Mouse (Mus musculus) hindbrain, postnatal 0 days (tissue): ENCODE results near the gene Rbm47. TPM values are rescaled to one million over a fixed set of nuclear protein-coding genes. Genes with fewer than 3 reads are reported as not detected.

Experiments used
- ATAC-seq: fragments of 200-750 bp; cut with Nextera tagmentation; 2 replicates; pipeline ENCODE4 v1.8.0; 2017; ENCODE audit warnings: mild to moderate bottlenecking, moderate TSS enrichment, moderate library complexity
- DNase-seq: peaks from one replicate; pipeline ENCODE4 v3.0.0-alpha.2; 2015; ENCODE audit warnings: low spot score
- H3K27ac ChIP-seq: fragments of 300-500 bp; sonication (generic); 2 replicates; pipeline ENCODE4 v1.5.1; 2014; ENCODE audit warnings: mild to moderate bottlenecking
- H3K27me3 ChIP-seq: fragments of 300-500 bp; sonication (generic); 2 replicates; pipeline ENCODE4 v1.6.1; 2014; ENCODE audit warnings: low read length, mixed read lengths; ENCODE audit not compliant: insufficient read depth
- H3K36me3 ChIP-seq: fragments of 300-500 bp; sonication (generic); 2 replicates; pipeline ENCODE4 v1.6.1; 2014; ENCODE audit warnings: low read length, mixed read lengths; ENCODE audit not compliant: insufficient read depth
- H3K4me1 ChIP-seq: fragments of 300-500 bp; sonication (generic); 2 replicates; pipeline ENCODE4 v1.6.1; 2014; ENCODE audit warnings: antibody characterized with exemption, low read length, mixed read lengths; ENCODE audit not compliant: insufficient read depth
- H3K4me2 ChIP-seq: fragments of 300-500 bp; sonication (generic); 2 replicates; pipeline ENCODE4 v1.6.1; 2014; ENCODE audit warnings: low read depth, mild to moderate bottlenecking, low read length, moderate library complexity, mixed read lengths
- H3K4me3 ChIP-seq: fragments of 300-500 bp; sonication (generic); 2 replicates; pipeline ENCODE4 v1.5.1; 2014; ENCODE audit warnings: low read length
- H3K9ac ChIP-seq: fragments of 300-500 bp; sonication (generic); replicated peaks from 2 replicates; pipeline ENCODE4 v1.6.1; 2014; ENCODE audit warnings: mild to moderate bottlenecking, low read length, moderate library complexity, mixed read lengths
- H3K9me3 ChIP-seq: fragments of 300-500 bp; sonication (generic); 2 replicates; pipeline ENCODE4 v1.6.1; 2016; ENCODE audit warnings: low read length, mixed read lengths
- CTCF ChIP-seq: IDR thresholded peaks from 2 replicates; pipeline ENCODE4 v1.5.1; 2016; ENCODE audit warnings: antibody characterized with exemption, control low read depth, low read depth
- WGBS: fragments of 180-500 bp; shearing (Covaris S2); extraction: QIAGEN DNeasy Blood & Tissue Kit; methylation state at CpG from one replicate; pipeline ENCODE4 v1.1.7; 2014; 5-methylcytosine and 5-hydroxymethylcytosine counted together
- microRNA-seq, 2 experiments: library from miRNA; unstranded; fragments of <30 nt; microRNA quantifications; one replicate each; pipeline ENCODE4; 2016
- polyA plus RNA-seq: library from polyadenylated mRNA; unstranded; fragments of >200 nt; fragmentation: Nextera tagmentation; extraction: Ambion mirVana; gene quantifications from 2 replicates; pipeline ENCODE4 v1.2.1, GENCODE M21; 2015
- total RNA-seq: library from RNA; depleted of rRNA; stranded (reverse); fragments of >200 nt; gene quantifications from 2 replicates; pipeline ENCODE4 v1.2.3, GENCODE M21; 2014; rRNA removed

The Rbm47 gene
- total and polyA plus RNA-seq, 2 experiments from 2014 or later = 2.5 to 5.0 TPM

- no peak overlapping the region for H3K27ac ChIP-seq
- no peak overlapping the region for H3K9ac ChIP-seq
- no peaks in the 10 kb centered on the region for H3K9me3 ChIP-seq
- no peak for TF ChIP-seq CTCF
- no peaks in the 10 kb centered on the region for H3K27me3 ChIP-seq
- ATAC-seq = no peak
- H3K4me3 ChIP-seq = no peak overlapping the region
- no peak for DNase-seq
- WGBS = 94% methylated on average over 5 of the region's 5 CpGs
- H3K4me2 ChIP-seq = no peak overlapping the region
- no peaks in the 10 kb centered on the region for H3K4me1 ChIP-seq
- no peaks in the 10 kb centered on the region for H3K36me3 ChIP-seq
Measured at GRCm38 (mm10) chr5:65986426-65986825, 186.5 kb downstream of the Rbm47 start.

GRCm38 (mm10) chr5:65975731-65976130 is 197.2 kb downstream of the Rbm47 start:
- DNase-seq (no peak), ATAC-seq (no peak)
- H3K4me1 ChIP-seq = no peaks in the 10 kb centered on the region
- H3K36me3 ChIP-seq = no peaks in the 10 kb centered on the region
- WGBS = 87% methylated on average over 13 of the region's 13 CpGs
- no peak overlapping the region for H3K4me2 ChIP-seq
- H3K9ac ChIP-seq = no peak overlapping the region
- H3K4me3 ChIP-seq = no peak overlapping the region
- no peak for TF ChIP-seq CTCF
- H3K27ac ChIP-seq = no peak overlapping the region
- H3K27me3 ChIP-seq = no peaks in the 10 kb centered on the region
- no peaks in the 10 kb centered on the region for H3K9me3 ChIP-seq

GRCm38 (mm10) chr5:65973189-65973588 is 199.7 kb downstream of the Rbm47 start:
- no peak for TF ChIP-seq CTCF
- ATAC-seq (no peak), DNase-seq (no peak)
- Histone ChIP-seq H3K27ac (no peak overlapping the region), H3K9me3 (no peaks in the 10 kb centered on the region), H3K4me2 (no peak overlapping the region), H3K27me3 (no peaks in the 10 kb centered on the region), H3K9ac (no peak overlapping the region), H3K4me1 (no peaks in the 10 kb centered on the region), H3K36me3 (no peaks in the 10 kb centered on the region), H3K4me3 (no peak overlapping the region)
- WGBS = 75% methylated on average over 2 of the region's 2 CpGs

- DNase-seq (no peak), ATAC-seq (no peak)
- no peak for TF ChIP-seq CTCF
- no peak overlapping the region for H3K4me2 ChIP-seq
- no peaks in the 10 kb centered on the region for H3K9me3 ChIP-seq
- no peaks in the 10 kb centered on the region for H3K4me1 ChIP-seq
- 94% methylated on average over 3 of the region's 3 CpGs for WGBS
- H3K9ac ChIP-seq = no peak overlapping the region
- no peak overlapping the region for H3K27ac ChIP-seq
- no peaks in the 10 kb centered on the region for H3K36me3 ChIP-seq
- no peak overlapping the region for H3K4me3 ChIP-seq
- no peaks in the 10 kb centered on the region for H3K27me3 ChIP-seq
Measured at GRCm38 (mm10) chr5:65968004-65968403, 204.9 kb downstream of the Rbm47 start.

- Histone ChIP-seq H3K27ac (no peak overlapping the region), H3K4me3 (no peak overlapping the region), H3K9ac (no peak overlapping the region), H3K36me3 (no peaks in the 10 kb centered on the region), H3K9me3 (no peaks in the 10 kb centered on the region), H3K4me2 (no peak overlapping the region), H3K27me3 (no peaks in the 10 kb centered on the region), H3K4me1 (no peaks in the 10 kb centered on the region)
- ATAC-seq (no peak), DNase-seq (no peak)
- TF ChIP-seq CTCF = no peak
- WGBS = 55% methylated on average over 12 of the region's 12 CpGs
Measured at GRCm38 (mm10) chr5:65967091-65967490, 205.8 kb downstream of the Rbm47 start.

Small RNA genes lying within 50 kb of the gene (microRNA-seq; reads per million reads assigned to microRNA genes)
- 0 reads per million in 2 experiments for gene Gm25952

Other genes starting within 250 kb of the Rbm47 start
- not detected in 2 replicates for gene Chrna9, start 238.2 kb downstream of the Rbm47 start, total RNA-seq
- gene Chrna9, start 238.2 kb downstream of the Rbm47 start, polyA plus RNA-seq = not detected in 2 replicates
- gene 9130230L23Rik, start 168.8 kb downstream of the Rbm47 start, total RNA-seq = 0.18 TPM in 1 of 2 replicates, not detected in the other
- 0.37 TPM in 1 of 2 replicates, not detected in the other for gene 9130230L23Rik, start 168.8 kb downstream of the Rbm47 start, polyA plus RNA-seq
- 2.3 and 3.7 TPM in 2 replicates for gene Nsun7, start 86.8 kb upstream of the Rbm47 start, total RNA-seq
- 3.0 and 3.5 TPM in 2 replicates for gene Nsun7, start 86.8 kb upstream of the Rbm47 start, polyA plus RNA-seq